Mouse (Mus musculus): Measurements from ENCODE around the gene Lilrb4a.
A peak's percentile ranks its signal among the peaks of the same experiment; 100 is the strongest.

DNA sequence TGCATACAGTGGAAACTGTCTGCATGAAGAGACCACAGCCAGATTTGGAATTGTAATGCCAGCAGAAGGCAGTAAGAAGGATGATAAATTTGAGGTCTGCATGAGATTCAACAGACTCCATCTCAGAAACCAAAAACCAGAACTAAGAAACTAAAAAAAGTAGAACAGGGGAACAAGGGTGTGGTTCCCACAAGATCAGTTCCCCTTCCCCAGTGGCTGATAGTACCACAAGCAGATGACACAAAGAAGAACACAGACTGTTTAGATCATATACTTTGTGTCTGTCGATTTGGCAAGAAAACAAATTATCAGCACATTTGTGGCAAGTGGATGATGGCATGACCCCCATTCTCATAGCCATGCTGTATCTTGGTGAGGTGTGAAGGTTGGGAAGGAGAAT lies 35.0 kb upstream of the Lilrb4a start:
- TF ChIP-seq CTCF (IDR thresholded peaks at IDR 0.05 in 2 of 3, conservative IDR thresholded peaks at IDR 0.05 in 1 of 3; ENCODE audit: control insufficient read depth in 1 of 3, insufficient read depth in 1 of 3, low read depth in 2 of 3, low read length in 3 of 3, poor library complexity in 1 of 3, severe bottlenecking in 1 of 3) = no peak
- no peak for TF ChIP-seq POLR2A (IDR thresholded peaks at IDR 0.05; ENCODE audit: control insufficient read depth in 1 of 2, insufficient read depth in 1 of 2, low read depth in 1 of 2, low read length in 2 of 2, poor library complexity in 1 of 2)
- no peak for TF ChIP-seq USF1 (IDR thresholded peaks at IDR 0.05; ENCODE audit: low read depth, low read length)
- no peak for TF ChIP-seq MAFK (IDR thresholded peaks at IDR 0.05; ENCODE audit: borderline replicate concordance, low read depth, low read length)
- peak; percentile 72 to 78 for TF ChIP-seq EP300 (IDR thresholded peaks at IDR 0.05; ENCODE audit: low read depth in 1 of 2, low read length in 2 of 2)

Data from MEL (cell line).